Mouse (Mus musculus): ENCODE data around the gene Ripk4.

DNA sequence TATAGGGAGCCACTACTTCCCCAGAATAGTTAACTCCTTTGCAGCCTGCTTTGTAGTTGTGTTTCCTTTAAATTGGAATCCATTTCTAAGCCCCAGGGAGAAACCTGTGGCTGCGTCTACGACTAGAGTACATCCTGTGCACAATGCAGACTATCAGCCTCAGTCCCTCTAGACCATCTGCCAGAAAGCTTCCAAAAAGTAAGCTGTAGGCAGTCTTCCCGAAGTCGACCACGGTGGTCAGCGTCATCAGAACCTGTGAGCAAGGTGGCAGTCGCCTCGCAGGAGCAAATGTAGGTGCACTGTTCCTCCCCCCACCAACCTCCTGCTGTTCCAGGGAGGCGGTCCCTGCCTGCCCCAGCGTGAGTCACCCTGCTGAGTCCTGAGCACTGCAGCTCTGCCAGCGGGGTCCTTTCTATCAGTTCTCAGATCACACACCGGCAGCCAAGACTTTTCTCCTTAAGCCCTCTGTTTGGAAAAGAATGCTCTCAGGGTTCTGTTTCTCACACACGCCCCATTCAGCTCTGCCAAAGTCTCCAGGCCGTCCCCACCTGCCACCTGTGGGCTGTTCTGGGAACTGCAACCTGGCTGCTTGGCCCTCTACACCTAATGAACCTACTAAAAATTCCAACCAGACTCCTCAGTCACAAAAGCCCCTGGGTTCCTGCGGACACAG lies 14.9 kb upstream of the Ripk4 start:
- TF ChIP-seq EP300 (IDR thresholded peaks at IDR 0.05; ENCODE audit: low read depth) (no peak), CTCF (IDR thresholded peaks at IDR 0.05; ENCODE audit: low read depth) (peak; percentile 81)
